Mouse (Mus musculus) liver, embryonic 14.5 days (tissue): Measurements from ENCODE around the gene Rsl24d1.

Experiments
- CTCF ChIP-seq: IDR thresholded peaks from 2 replicates; pipeline ENCODE4 v1.5.1; 2016; ENCODE audit warnings: antibody characterized with exemption, low read depth, control low read depth
- EP300 ChIP-seq: IDR thresholded peaks from 2 replicates; pipeline ENCODE4 v1.6.1; 2016; ENCODE audit warnings: antibody characterized with exemption, low read depth

GRCm38 (mm10) chr9:73072426-73072825, 40.8 kb upstream of the Rsl24d1 start:
- TF ChIP-seq CTCF (no peak), EP300 (no peak)
